Mouse (Mus musculus): ENCODE results near the gene Kcnk3.

The Kcnk3 gene

GRCm38 (mm10) chr5:30670091-30670490, 82.1 kb downstream of the Kcnk3 start:
- DNase-seq (ENCODE audit: low spot score), result no peak

GRCm38 (mm10) chr5:30674001-30674400, 86.0 kb downstream of the Kcnk3 start:
- no peak for DNase-seq (ENCODE audit: low spot score)
